Mouse (Mus musculus) gastrocnemius, postnatal 4 days (tissue): ENCODE measurements at regions not wholly inside any gene's neighbourhood (a gene's known extent, or its start where the extent isn't known, plus 50 kb on each side); places are given as distances from the start of the nearest gene placed in this dataset.

Experiments used
- DNase-seq, 2 experiments: peaks; one replicate each; pipeline ENCODE4 v3.0.0; 2021 to 2022; ENCODE audit warnings: low spot score in 2 of 2, mixed read lengths in 2 of 2

DNA sequence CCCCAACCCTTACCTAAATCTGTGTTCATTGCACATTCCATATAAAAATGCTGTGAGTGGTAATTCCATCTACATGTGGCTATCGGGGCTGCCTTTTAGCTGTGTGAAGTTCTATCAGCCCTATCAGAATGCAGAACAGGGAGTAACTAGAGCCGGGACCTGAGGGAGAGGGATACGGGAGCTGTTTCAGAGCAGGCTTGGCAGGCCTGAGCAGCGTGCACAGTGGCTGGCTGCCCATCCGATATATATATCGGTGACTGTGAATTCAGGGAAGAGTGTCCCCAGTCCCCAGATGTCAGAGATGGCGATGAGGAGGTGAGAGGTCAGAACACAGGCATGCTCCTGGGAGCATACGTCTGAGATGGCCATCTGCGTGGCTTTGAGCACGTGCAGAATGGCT is 79.0 kb downstream of the Arl4c start:
- no peak for DNase-seq

DNA sequence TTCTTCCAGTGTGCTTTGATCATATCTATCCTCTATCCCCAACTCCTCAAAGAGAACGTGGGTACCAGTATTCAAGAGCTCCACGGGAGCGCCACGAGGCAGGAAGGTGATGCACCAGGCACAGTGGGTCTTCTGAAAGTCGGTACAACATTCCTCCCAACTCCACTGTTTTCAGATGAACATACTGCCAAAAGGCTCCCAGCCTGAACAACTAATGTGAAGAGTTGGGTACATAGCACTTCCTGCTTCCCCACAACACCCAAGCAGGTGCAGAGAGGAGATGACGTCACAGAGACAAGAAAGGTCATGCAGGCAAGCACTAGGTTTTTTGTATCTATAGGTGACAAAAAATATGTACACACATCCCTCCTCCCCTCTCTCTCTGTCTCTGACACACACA is 79.7 kb downstream of the Arl4c start:
- DNase-seq, result no peak

GRCm38 (mm10) chr1:88621214-88621613 is 80.8 kb downstream of the Arl4c start:
- no peak for DNase-seq

DNA sequence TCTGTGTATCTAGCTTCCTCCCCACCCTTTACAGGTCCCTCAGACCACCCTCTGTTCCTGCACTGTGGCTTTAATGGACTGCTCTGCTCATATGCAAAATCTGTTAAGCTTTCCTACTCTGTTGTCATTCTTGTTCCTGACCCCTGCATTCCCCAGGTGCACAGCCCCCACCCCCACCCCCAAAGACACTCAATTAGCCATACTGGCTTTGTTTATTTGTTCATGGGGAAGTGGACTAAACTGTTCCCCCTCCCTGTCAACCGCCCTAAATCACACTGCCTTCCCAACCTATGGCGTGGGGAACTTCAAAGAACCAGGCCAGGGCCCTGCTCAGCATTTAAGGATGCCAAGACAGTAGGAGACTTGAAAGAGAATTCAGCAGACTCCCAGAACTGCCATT is 89.0 kb downstream of the Arl4c start:
- no peak for DNase-seq

DNA sequence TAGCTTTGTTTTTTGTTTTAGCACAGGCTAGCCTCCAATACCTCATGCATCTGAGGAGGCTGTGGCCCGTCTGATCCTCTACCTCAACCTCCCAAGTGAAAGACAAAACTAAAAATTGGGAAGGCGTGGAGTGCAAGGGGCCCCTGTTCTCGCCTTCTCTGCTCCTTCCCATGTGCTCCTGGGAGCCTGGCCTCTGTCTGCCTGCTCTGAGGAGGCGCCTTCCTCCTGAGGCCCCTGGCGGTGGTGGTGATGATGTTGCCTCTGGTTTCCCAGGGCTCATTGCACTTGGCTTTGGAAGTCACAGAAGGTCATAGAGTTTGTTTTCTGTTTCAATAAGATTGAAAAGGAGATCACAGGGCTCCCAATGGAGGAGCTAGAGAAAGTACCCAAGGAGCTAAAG is 90.8 kb downstream of the Arl4c start:
- no peak for DNase-seq

- DNase-seq, result no peak
Measured at GRCm38 (mm10) chr1:88610810-88611209, 91.2 kb downstream of the Arl4c start.

DNA sequence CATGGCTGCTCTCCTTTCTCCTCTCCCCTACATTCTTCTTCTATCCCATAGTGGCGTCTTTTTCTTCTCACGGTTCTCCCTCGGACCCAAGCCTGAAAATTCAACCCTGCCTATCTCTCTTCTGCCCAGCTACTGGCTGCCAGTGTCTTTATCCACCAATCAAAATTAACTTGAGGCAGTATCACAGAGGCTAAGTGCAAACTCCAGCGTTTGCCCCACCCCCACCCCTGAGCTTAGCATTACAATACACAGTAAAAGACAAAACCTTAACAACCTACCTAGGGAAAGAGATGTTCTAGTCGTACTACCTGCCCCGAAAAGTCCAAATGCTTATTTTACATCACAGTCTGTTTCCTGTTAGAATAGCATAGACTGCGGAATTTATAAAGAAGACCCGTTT is 93.2 kb downstream of the Arl4c start:
- DNase-seq, result no peak

- DNase-seq, result no peak
Measured at GRCm38 (mm10) chr1:88608236-88608635, 93.8 kb downstream of the Arl4c start.

GRCm38 (mm10) chr1:88605616-88606190 is 95.8 kb upstream of the Glrp1 start:
- no peak for DNase-seq

GRCm38 (mm10) chr1:88602241-88602640 is 92.4 kb upstream of the Glrp1 start:
- DNase-seq, result no peak

DNA sequence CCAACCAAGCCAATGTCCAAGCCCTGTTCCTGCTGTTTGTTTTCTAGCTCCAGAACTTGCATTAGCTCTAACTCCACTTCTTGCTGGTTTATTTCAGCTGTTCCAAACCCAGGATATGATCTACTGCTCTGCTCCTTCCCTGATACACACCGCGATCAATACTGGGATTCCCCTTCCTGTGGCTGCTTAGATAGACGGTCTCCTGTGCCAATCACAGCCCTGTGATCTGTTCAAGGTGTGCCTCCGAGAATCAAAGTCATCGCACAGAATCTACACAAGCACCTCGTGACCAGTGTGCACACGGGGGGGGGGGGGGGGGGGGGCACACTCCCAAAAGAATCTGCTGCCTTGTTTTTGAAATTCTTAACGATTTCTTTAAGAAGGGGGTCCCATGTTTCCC is 91.9 kb upstream of the Glrp1 start:
- DNase-seq, result no peak

GRCm38 (mm10) chr1:88600145-88600544 is 90.3 kb upstream of the Glrp1 start:
- DNase-seq, result no peak

- no peak for DNase-seq
Measured at GRCm38 (mm10) chr1:88594484-88595254, 84.8 kb upstream of the Glrp1 start.

DNA sequence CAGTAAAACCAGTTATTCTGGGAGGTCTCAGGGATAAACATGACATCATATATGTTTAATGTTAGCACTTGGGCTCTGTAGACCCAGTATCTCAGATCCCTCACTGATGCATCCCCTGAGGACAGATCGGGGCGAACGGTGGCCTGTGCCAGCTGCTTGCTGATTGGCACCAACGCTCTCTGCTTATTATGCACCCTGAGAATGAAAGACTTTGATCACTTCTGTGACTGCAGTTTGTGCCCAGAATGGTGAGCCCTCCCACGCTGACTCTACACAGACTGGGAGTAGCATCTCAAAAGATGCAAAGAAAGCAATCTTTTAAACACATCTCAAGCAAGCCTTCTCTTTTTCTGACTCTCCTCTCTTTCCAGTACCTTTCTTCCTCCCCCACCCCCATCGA is 82.2 kb upstream of the Glrp1 start:
- DNase-seq, result no peak

DNA sequence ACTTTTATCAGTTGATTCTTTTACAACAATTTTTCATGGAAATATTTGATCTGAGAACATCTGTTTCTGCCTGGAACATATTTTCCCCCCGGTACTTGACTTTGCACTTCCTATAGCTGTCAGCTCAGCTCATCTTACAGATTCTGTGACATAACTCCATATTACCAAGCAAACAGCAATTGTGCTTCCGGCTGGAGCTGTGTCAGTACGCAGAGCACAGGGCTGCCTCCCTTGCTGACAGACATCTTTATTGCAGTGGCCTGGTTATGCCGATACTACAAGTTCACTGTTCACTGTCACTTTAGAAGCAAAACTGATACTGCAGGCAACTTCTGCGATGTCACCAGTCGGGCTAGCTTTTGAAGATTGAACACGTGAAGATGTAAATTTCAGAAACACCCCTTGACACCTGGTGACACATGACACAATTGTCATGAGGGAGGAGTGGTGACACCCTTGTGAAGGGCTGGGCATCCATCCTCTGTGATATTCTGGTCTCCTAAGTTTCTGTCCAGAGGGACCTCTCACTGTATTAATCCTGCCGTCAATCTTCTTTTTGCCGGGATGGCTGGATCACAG is 81.0 kb upstream of the Glrp1 start:
- DNase-seq, result no peak

DNA sequence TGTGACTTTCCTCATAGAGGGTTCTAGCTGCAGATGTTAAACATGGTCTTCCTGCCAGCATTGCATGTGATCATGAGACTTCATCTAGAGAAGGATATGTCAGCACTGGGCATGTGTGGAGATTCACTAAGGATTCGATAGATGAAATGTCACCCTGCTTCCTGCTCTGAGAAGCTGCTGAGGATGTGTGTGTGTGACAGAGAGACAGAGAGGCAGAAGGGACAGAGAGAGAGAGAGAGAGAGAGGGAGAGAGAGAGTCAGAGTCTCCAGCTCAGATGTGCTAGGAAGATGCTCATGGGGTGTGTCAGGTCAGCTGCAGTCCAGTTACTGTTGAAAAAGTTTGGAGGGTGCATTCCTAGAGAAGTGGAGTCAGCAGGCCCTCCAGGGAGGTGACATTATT is 78.9 kb upstream of the Glrp1 start:
- no peak for DNase-seq

GRCm38 (mm10) chr1:88586823-88587820 is 77.3 kb upstream of the Glrp1 start:
- no peak for DNase-seq

- no peak for DNase-seq
Measured at GRCm38 (mm10) chr1:88586128-88586527, 76.3 kb upstream of the Glrp1 start.

DNA sequence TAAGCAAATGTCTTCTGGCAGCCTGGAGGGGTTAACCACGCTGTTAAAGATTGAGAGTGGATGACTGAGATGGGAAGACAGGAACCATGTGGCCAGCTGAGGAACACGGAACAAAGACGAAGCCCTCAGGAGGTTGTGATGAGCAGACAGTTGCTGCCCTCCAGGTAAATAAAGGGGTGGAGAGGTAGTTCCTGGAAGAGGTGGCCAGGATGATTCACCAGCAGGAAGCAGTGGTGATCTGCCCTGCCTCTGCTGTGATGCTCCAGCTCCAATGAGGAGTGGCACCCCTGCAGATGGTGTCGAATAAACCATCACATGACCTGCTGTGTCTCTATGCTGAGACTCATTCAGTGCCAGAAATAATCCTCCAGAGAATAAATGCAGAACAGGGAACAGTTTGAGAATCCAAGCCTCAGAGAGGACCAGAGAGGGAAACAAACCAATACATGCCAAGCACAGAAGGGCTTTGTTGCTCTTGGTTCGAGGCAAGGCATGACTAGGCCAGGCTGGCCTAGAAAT is 74.7 kb upstream of the Glrp1 start:
- no peak for DNase-seq

- no peak for DNase-seq
Measured at GRCm38 (mm10) chr1:88578231-88578620, 68.4 kb upstream of the Glrp1 start.

GRCm38 (mm10) chr1:88577498-88578230 is 67.8 kb upstream of the Glrp1 start:
- no peak for DNase-seq
